Mouse (Mus musculus) heart, adult 18-20 months (tissue): ENCODE data around the gene Tagln. TPM values are rescaled to one million over a fixed set of nuclear protein-coding genes. Genes with fewer than 3 reads are reported as not detected.

ENCODE experiments used
- DNase-seq, 2 experiments: peaks; one replicate each; pipeline ENCODE4 v3.0.0; 2021 to 2022; ENCODE audit warnings: mixed read lengths in 1 of 2
- long read RNA-seq, 2 experiments: library from polyadenylated mRNA; stranded (forward); transcript quantifications; one replicate each; pipeline ENCODE4 v2.0.0; 2021
- total RNA-seq, 2 experiments: library from RNA; stranded (reverse); gene quantifications; 2 replicates each; pipeline ENCODE4 v1.2.3; 2021

The Tagln gene
- total RNA-seq: 10 to 100 TPM; 68.3 to 71.6 TPM
- long read RNA-seq, experiment 1, transcript Tagln-201 (5 exons, 1,595 nt): major isoform, 29 of 32 reads
- long read RNA-seq, experiment 1, partial matches to known transcripts: 1 of 32 reads
- long read RNA-seq, experiment 1, other reads (novel, unspliced or antisense): 2 of 32 reads
- long read RNA-seq, experiment 2, transcript Tagln-201 (5 exons, 1,595 nt): major isoform, 19 of 25 reads
- long read RNA-seq, experiment 2, partial matches to known transcripts: 1 of 25 reads
- long read RNA-seq, experiment 2, other reads (novel, unspliced or antisense): 5 of 25 reads

DNA sequence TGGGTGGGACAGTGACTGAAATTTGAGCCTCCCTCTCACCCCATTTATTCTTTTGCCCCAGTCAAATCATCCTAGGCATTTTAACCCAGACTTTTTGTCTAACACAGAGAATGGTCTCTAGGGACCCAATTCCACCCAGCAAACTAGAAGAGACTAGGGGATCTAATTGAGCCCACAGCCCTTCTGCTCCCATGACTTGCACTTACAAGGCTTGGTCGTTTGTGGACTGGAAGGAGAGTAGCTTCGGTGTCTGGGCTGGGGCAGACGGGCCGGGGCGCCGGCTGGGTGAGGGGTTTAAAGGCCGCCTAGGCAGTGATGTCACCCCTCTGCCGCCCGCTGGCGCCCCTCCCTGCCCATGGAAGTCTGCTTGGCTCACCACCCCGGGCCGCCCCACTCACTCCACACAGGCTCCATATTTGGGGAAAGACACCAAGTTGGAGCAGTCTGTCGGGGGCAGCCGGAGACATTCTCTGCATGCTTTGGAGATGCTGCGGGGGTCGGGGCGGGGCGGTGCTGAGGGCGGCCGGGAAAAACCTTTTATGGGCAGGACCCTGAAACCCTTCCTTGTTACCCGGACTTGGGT is at the start of gene Tagln:
Gene Tagln, minus strand, starts transcription at position 431 of the 583 bp plus-strand sequence.
- DNase-seq: no peak

- DNase-seq: peak; percentile 80 to 86
Observed at GRCm38 (mm10) chr9:45985229-45985567, 49.3 kb upstream of the Tagln start.

- DNase-seq: peak; percentile 93
Observed at GRCm38 (mm10) chr9:45984409-45985228, 48.8 kb upstream of the Tagln start.

DNA sequence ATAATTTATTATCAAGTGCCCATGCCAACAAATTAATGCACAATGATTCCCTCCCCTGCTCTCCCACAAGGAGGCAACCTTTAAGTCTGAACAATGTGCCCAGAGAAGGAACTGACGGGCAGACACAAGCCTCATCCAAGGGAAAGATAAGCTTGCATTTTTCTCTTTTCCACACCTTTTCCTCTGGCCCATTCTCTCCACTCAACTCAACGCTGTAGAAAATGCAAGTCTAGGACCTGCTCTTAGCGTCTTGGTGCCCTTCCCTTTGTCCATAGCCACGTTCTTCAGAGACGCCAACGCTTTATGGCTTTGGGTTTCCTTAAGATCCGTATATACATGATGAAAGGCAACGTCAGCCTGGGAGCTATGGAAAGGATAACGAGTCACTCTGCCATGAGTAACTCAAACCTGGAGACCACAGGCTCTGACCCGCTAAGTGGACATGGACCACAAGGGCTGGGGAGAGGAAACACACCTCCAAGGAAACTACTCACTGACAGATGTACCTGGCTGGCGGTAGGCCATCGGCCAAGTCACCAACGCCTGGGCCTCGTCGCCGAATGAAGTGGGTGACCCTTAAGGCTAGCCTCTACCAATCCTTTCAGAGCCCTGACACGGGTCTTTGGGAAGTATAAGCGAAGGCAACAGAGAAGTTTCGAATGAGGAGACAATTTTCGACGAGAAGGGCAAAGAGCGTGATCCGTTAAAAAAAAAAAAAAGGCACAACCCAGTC is 48.0 kb upstream of the Tagln start:
- peak; percentile 9 to 58 for DNase-seq

- no peak for DNase-seq
Observed at GRCm38 (mm10) chr9:45981331-45981730, 45.5 kb upstream of the Tagln start.

DNA sequence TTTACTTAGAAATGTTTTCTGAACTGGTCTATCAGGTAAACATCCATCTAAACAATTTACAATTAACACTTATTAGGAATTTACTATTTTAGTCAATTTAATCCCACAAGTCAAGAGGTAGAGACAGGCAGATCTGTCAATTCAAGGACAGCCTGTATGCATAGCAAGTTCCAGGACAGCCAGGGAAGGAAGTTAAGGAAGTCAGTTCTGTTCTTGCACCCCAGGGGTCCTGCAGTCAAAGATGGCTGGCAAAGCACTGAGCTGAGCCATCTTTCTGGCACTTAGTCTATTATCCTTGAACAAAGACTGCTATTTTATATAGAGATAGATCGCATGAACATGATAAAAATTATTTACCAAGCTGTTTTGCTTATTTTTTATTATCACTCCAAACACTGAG is 44.8 kb upstream of the Tagln start:
- no peak for DNase-seq

DNA sequence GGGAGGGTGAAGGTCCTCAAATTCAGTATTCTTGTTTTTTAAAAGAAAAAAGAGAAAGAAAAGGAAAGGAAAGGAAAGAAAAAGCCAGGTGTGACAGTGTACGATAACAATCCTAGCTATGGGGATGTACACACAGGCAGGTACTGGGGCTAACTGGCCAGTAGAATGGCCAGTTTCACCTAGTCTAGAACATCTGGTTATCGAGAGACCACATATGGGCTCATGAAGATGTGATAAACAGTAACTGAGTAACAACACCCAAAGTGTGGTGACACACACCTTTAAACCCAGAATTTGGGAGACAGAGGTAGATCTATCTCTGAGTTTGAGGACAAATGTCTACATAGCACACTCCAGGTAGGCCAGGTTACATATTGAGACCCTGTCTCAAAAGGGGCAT is 43.9 kb upstream of the Tagln start:
- DNase-seq: no peak

- DNase-seq: no peak
Observed at GRCm38 (mm10) chr9:45976884-45977283, 41.0 kb upstream of the Tagln start.

- DNase-seq: no peak
Observed at GRCm38 (mm10) chr9:45963577-45963976, 27.7 kb upstream of the Tagln start.

DNA sequence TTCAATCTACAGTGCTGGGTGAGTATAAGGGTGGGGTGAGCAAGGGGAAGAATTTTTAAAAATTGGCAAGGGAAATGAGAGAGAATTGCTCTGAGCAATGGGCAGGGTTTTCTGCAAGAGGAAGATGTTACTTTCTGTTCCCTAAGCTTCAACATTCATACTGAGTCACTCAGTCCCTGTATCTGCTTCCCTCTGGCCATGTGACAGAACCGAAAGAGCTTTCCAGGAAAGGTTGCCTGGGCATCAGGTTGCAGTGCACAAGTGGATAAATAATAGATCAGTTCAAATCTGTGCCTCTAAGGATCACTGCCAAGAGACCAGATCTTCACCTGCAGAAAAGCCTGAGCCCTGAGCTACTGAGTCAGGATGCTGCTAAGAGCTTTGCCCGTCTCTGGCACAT is 26.0 kb upstream of the Tagln start:
- peak; percentile 55 to 64 for DNase-seq

GRCm38 (mm10) chr9:45959661-45960060 is 23.8 kb upstream of the Tagln start:
- peak in 1 of 2 experiments; percentile 22 for DNase-seq

DNA sequence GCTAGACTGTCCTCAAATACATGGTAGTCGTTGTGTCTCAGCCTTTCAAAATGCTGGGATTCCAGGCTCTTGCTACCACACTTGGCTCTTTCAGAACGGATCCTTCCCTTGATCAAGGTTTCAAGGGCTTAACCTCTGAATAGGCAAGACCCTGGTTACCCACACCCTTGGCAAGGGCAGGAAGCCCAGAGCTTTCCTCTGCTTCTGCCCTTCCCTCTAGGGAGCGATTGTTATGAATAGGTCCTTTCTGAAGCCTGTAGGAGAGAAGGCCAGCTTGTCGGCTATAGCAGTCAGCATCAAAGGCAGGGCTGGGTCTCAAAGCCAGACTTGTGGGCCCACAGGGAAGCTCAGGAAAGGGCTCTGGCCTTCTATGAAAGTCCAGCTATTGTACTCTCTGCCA is 23.0 kb upstream of the Tagln start:
- peak in 1 of 2 experiments; percentile 17 for DNase-seq

DNA sequence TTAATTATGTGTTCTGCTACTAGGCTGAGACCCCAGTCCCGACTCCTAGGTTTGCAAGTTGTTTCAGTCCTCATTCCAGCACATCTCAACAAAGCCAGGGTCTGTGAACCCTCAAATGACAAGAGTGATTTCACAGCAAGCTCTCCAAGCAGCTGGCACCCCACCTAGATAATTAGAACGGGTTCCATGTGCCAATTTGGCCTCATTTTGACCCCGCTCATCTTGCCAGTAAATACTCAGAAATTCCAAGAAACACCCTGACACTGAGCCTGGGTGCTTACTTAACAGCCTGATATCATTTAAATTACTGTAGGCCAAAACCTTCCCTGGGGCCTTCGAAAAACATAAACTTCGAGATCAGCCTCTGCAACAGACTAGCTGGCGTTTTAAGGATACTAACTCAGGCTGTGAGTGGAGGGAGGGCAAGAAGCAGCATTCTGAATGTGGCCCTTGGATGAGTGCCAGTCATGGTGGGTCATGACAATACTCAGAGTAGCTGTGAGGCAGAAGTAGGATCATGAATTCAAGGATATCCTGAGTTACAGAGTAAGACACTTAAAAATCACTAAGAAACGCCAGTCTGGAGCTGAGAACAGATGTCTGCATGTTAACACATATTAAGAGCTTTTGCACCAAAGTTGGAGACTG is 22.3 kb upstream of the Tagln start:
- peak; percentile 23 to 44 for DNase-seq

GRCm38 (mm10) chr9:45955107-45955963 is 19.5 kb upstream of the Tagln start, which contains the start of gene Sidt2:
TSS of gene Sidt2 (minus strand) at chr9:45955258.
- DNase-seq: peak; percentile 93 to 95

GRCm38 (mm10) chr9:45954294-45955106 is 18.6 kb upstream of the Tagln start:
- peak; percentile 52 to 74 for DNase-seq

DNA sequence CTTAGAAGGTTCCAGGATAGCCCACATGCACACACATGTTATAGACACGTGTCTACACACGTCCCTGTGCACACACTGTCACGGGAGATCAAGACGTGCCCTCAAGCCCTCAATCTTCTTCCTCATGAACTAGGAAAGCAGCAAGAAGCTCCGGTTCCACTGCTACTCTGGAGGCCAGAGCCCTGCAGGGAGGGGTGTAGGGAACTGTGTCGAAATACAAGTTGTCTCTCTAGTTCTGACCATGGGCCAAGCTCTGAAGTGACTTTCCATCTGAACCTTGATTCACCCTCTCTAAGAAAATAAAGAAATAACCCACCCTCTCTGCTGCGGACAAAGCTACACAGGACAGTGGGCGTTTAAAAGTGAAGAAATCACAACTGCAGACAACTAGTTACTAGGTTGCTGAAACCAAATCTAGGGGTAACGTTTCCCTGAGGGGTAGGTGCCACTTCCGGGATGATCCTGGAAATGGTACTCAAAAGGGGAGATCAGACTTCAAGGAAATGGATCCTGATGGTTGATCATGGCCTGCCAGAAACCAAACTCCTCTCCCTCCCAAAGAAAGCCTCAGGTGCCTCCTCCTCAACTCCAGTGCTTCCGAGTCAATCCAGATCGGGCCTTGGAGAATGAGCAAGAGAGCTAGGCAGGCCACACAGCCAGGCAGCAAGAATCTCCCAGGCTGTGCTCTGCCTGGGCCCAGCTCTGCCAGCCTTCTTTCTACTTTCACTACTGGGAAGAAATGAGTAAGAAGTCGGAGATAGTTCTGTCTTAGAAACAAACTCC is 17.8 kb upstream of the Tagln start:
- peak; percentile 49 to 62 for DNase-seq

DNA sequence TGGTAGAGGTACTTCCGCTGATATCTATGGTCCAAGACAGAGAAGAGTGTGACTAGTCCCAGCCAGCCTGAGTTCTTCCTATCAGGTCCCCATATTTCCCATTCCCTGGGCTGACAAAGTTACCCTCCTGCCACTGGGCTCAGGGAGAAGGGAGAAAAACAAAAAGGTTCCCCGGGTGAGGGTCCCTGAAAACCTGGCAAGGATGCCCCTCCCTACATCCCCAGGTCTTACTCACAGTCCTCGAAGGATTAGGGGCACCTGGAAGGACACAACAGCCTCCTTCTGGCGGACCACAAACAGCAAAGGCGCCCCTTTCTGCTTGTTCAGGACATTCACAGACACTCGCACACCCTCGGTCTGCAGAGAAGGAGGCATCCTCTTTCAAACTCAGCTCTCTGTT is 17.0 kb upstream of the Tagln start:
- no peak for DNase-seq

- no peak for DNase-seq
Observed at GRCm38 (mm10) chr9:45952057-45952456, 16.2 kb upstream of the Tagln start.

- DNase-seq: no peak
Observed at GRCm38 (mm10) chr9:45946872-45947183, 11.0 kb upstream of the Tagln start.
